Mouse (Mus musculus) NIH3T3 (cell line): ENCODE data around the gene Olfr1245.
"Not testable (repeated sequence)": the region's sequence is repeated elsewhere in the genome, so short reads cannot be mapped to it uniquely, and the experiment has no call there.

Experiments
- DNase-seq: peaks from one replicate; pipeline ENCODE4 v3.0.0-alpha.2; 2012; ENCODE audit warnings: low read depth

Olfr1245 gene

DNA sequence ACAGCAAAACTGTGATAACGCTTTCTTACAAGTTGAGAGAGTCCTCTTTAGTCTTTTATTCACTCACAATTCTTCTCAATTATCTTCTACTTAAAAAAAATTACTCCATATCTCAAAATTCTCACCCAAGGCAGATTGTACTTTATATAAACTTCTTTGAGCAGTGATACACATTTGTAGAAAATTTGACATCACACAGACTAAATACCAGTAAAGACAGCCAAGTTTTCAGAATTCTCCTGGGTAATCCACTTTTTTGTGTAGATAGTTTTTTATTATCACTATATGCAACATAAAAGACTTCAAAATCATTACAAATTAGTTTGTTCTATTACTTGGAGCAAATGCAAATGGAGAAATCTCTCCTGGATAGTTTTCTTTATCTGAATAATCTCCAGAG is at the start of gene Olfr1245:
Olfr1245 (minus strand) TSS at position 101 of the 400 bp plus-strand sequence.
- no peak for DNase-seq

- DNase-seq = not testable (repeated sequence)
These were observed 39.9 kb upstream of the Olfr1245 start, which contains the start of gene Olfr1248 for GRCm38 (mm10) chr2:89618145-89618544. Gene Olfr1248 (minus strand): TSS chr2:89618245.

DNA sequence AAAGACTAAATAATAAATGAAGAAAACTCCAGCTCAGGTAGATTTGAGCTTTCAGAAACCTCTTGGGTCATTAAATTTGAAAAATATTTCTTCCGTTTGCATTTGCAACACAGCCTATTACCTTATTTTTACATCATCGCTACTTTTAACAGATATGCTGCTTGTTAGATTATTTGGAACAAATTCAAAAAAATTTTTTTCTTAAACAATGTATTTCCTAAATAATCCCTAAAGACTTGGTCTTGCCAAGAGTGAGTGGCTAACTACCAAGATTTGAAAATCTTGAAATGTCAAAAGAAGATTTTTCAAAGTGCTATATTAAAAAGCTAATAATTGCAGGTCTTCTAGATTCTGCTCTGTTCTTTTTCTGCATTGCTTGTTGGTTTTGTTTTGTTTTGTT is 35.8 kb upstream of the Olfr1245 start, which contains the start of gene Olfr1247:
Olfr1247 (minus strand) TSS at position 101 of the 400 bp plus-strand sequence.
- DNase-seq = no peak

DNA sequence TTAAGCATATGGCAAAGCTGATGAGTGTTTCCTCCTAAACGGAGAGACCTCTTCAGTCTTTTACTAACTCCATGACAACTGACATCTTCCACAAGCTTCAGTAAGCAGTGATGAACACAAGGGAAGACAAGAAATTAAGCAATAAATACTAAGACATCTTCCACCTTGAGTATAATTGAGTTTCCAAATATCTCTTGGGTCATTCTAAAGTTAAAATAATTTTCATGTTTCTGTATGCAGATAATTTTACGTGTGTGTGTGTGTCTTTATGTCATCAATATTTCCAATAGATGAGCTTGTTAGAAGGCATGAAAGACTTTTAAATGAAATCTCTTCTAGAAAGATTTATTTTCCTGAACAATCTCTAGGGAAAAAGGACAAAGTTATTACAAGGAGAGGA is 14.8 kb upstream of the Olfr1245 start, which contains the start of gene Olfr1246:
Olfr1246 (minus strand) TSS at position 101 of the 400 bp plus-strand sequence.
- DNase-seq = no peak

- DNase-seq = not testable (repeated sequence)
These were observed 15.5 kb downstream of the Olfr1245 start for GRCm38 (mm10) chr2:89562706-89563105.

DNA sequence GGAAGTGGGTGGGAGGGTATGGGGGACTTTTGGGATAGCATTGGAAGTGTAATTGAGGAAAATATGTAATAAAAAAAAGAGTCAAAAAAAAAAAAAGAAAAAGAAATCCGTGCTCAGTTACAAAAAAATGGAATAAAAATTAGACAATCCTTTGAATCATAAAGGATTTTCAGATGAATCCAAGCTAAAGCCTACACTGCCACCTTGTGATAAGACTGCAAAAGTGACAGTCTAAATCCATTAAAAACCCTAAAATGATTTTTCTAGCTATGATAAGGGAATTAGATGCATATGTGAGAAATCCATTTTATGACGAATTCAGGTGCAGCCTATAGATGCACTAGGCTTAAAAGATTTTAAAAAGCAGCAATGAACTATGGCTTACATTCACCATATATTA is 33.7 kb downstream of the Olfr1245 start:
- peak; percentile 23 for DNase-seq

GRCm38 (mm10) chr2:89539923-89540322 is 38.3 kb downstream of the Olfr1245 start:
- no peak for DNase-seq

DNA sequence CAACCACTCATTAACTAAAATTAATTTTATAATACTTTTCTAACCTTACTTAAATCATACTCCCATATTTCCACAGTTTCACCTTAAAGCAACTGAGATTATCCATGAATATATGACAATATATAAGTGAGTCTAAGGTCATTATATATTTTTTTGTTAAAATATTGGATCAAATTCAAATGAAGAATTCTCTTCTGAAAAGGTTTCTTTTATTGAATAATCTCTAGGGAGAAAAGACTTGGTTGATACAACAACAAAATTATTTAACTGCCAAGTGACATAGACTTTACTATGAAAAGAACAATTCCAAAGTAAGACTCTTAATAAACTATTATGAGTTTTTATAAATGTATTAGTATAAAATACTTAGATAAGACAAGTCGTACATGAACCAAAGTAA is 46.9 kb downstream of the Olfr1245 start, which contains the start of gene Olfr1243:
Olfr1243 (minus strand) TSS at position 101 of the 400 bp plus-strand sequence.
- no peak for DNase-seq
